Mouse (Mus musculus): ENCODE measurements at regions not wholly inside any gene's neighbourhood (a gene's known extent, or its start where the extent isn't known, plus 50 kb on each side); places are given as distances from the start of the nearest gene placed in this dataset.

- no peak overlapping the region for H3K4me3 ChIP-seq (replicated peaks)
- no peaks in the 10 kb centered on the region for H3K36me3 ChIP-seq (ENCODE audit: control insufficient read depth)
- TF ChIP-seq GATA1 (IDR thresholded peaks at IDR 0.05; ENCODE audit: low read length) (no peak), TAL1 (IDR thresholded peaks at IDR 0.05; ENCODE audit: low read length) (no peak)
- H3K4me1 ChIP-seq (ENCODE audit: control insufficient read depth): no peaks in the 10 kb centered on the region
- H3K27me3 ChIP-seq (ENCODE audit: control insufficient read depth): no peaks in the 10 kb centered on the region
- peaks cover 4% of the 10 kb centered on the region; the same call in 1 of the 2 replicates for H3K9me3 ChIP-seq (ENCODE audit: control insufficient read depth, low read length)
Measured at GRCm38 (mm10) chr17:88168262-88169096, 103.4 kb upstream of the Fbxo11 start.

- H3K4me3 ChIP-seq (replicated peaks): no peak overlapping the region
- peaks cover 1% of the 10 kb centered on the region; the same call in 1 of the 2 replicates for H3K9me3 ChIP-seq (ENCODE audit: control insufficient read depth, low read length)
- no peaks in the 10 kb centered on the region for H3K36me3 ChIP-seq (ENCODE audit: control insufficient read depth)
- TF ChIP-seq GATA1 (IDR thresholded peaks at IDR 0.05; ENCODE audit: low read length): no peak
- TF ChIP-seq TAL1 (IDR thresholded peaks at IDR 0.05; ENCODE audit: low read length): no peak
- H3K27me3 ChIP-seq (ENCODE audit: control insufficient read depth): no peaks in the 10 kb centered on the region
- H3K4me1 ChIP-seq (ENCODE audit: control insufficient read depth): no peaks in the 10 kb centered on the region
Measured at GRCm38 (mm10) chr17:88171606-88172005, 106.5 kb upstream of the Fbxo11 start.

DNA sequence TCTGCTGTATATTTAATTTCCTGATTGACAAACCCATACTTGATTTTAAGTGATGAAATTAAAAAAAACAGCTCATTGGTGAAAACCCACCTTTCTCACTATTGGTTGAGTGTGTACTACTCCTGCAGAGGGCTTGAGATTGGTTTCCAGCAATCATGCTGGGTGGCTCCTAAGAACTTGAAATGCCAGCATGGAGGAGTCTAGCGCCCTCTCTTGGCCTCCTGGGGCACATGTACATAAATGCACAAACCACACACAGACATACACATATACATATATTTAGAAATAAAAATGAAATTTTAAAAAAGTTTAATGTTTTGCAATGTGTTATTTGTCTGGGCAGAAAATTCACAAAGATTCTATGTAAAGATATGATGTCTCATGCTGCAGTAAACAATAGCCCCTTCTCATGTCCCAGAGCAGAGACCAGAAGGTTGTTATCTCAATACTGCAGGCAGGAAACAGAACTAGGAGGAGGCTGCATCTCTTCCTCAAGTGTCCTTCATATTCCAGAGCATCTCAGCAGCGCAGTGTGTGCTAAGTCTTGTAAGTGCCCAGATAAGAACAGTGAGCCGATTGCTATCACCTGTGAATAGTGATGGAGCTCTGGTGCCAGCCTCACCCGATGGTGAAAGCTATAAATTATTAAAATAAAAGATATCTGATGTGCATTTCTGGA lies 108.4 kb upstream of the Fbxo11 start:
- H3K9me3 ChIP-seq (ENCODE audit: control insufficient read depth, low read length): no peaks in the 10 kb centered on the region; the same call in 1 of the 2 replicates
- TF ChIP-seq GATA1 (IDR thresholded peaks at IDR 0.05; ENCODE audit: low read length) (no peak), TAL1 (IDR thresholded peaks at IDR 0.05; ENCODE audit: low read length) (no peak)
- no peaks in the 10 kb centered on the region for H3K27me3 ChIP-seq (ENCODE audit: control insufficient read depth)
- no peaks in the 10 kb centered on the region for H3K36me3 ChIP-seq (ENCODE audit: control insufficient read depth)
- no peak overlapping the region for H3K4me3 ChIP-seq (replicated peaks)
- H3K4me1 ChIP-seq (ENCODE audit: control insufficient read depth): no peaks in the 10 kb centered on the region

DNA sequence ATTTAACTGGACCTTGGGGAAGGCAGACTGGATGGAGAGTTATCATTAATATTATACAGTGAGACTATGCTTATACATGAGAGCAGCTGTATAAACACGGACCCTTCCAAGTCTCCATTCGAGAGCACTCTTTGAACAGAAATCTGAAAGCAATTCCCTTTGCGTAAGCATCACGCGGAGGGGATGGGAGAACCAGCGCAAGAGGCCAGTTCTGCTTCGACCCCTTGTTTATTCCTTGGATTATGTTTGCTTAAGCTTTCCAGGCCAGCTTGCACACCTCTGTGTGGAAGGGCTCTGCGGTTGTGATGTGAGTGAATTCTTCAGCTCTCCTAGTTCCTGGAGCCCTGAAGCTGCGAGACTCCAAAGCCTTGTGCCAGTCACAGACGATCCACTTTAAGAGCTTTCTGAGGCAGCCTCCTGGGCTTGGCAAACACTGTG lies 109.2 kb upstream of the Fbxo11 start:
- TF ChIP-seq TAL1 (IDR thresholded peaks at IDR 0.05; ENCODE audit: low read length) (no peak), GATA1 (IDR thresholded peaks at IDR 0.05; ENCODE audit: low read length) (no peak)
- Histone ChIP-seq H3K36me3 (ENCODE audit: control insufficient read depth) (no peaks in the 10 kb centered on the region), H3K4me3 (replicated peaks) (no peak overlapping the region), H3K27me3 (ENCODE audit: control insufficient read depth) (no peaks in the 10 kb centered on the region), H3K9me3 (ENCODE audit: control insufficient read depth, low read length) (no peaks in the 10 kb centered on the region; the same call in 1 of the 2 replicates), H3K4me1 (ENCODE audit: control insufficient read depth) (no peaks in the 10 kb centered on the region)

GRCm38 (mm10) chr17:88175951-88176623 lies 111.0 kb upstream of the Fbxo11 start:
- Histone ChIP-seq H3K36me3 (ENCODE audit: control insufficient read depth) (no peaks in the 10 kb centered on the region), H3K4me1 (ENCODE audit: control insufficient read depth) (no peaks in the 10 kb centered on the region), H3K27me3 (ENCODE audit: control insufficient read depth) (no peaks in the 10 kb centered on the region), H3K9me3 (ENCODE audit: control insufficient read depth, low read length) (no peaks in the 10 kb centered on the region; the same call in 1 of the 2 replicates), H3K4me3 (replicated peaks) (no peak overlapping the region)
- no peak for TF ChIP-seq TAL1 (IDR thresholded peaks at IDR 0.05; ENCODE audit: low read length)
- no peak for TF ChIP-seq GATA1 (IDR thresholded peaks at IDR 0.05; ENCODE audit: low read length)

DNA sequence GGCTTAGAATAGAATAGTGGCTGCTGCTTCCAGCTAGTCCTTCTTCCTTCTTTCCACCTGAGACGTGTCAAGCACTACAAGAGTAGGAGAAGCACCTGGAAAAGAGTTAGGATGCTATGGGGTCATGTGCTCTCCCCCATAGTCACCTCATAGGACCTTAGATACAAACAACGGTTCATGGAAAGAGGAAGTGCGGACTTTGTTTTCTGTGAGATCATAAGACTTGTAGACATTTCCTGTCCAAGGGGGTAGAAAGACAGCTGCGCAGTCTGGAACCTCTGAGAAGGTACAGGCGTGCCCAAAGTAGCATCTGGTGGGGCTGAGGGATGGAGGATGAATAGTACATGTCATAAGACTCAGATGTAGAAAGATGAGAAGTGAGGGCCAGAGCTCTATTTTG lies 125.6 kb upstream of the Fbxo11 start:
- no peaks in the 10 kb centered on the region for H3K9me3 ChIP-seq (ENCODE audit: control insufficient read depth, low read length)

DNA sequence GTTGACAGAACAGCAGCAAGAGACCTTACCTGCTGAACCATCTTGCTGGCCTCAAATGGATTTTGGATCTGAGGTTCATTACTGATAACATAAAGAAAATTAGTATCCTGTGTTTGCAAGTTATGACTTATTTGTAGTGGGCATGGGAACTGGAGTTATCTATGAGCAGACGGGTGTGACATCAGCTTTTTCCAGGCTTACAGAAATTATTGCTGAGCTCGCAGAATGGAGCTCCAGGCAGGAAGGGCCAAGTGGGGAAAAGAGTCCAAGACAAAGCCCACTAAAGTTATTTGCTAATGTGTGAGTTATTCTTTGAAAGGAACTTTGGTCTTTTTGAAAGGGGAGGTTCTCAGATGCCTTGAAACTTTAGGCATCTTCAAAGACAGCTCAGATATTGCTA lies 126.4 kb upstream of the Fbxo11 start:
- no peaks in the 10 kb centered on the region for H3K36me3 ChIP-seq (ENCODE audit: control insufficient read depth)
- TF ChIP-seq TAL1 (IDR thresholded peaks at IDR 0.05; ENCODE audit: low read length): no peak
- TF ChIP-seq GATA1 (IDR thresholded peaks at IDR 0.05; ENCODE audit: low read length): no peak
- H3K27me3 ChIP-seq (ENCODE audit: control insufficient read depth): no peaks in the 10 kb centered on the region
- no peaks in the 10 kb centered on the region for H3K4me1 ChIP-seq (ENCODE audit: control insufficient read depth)
- H3K4me3 ChIP-seq (replicated peaks): no peak overlapping the region
- no peaks in the 10 kb centered on the region for H3K9me3 ChIP-seq (ENCODE audit: control insufficient read depth, low read length)

More for the DNA sequence above, 125.6 kb upstream of the Fbxo11 start:
- Histone ChIP-seq H3K4me1 (ENCODE audit: control insufficient read depth) (no peaks in the 10 kb centered on the region), H3K36me3 (ENCODE audit: control insufficient read depth) (no peaks in the 10 kb centered on the region), H3K4me3 (replicated peaks) (no peak overlapping the region), H3K27me3 (ENCODE audit: control insufficient read depth) (no peaks in the 10 kb centered on the region)
- TF ChIP-seq TAL1 (IDR thresholded peaks at IDR 0.05; ENCODE audit: low read length) (no peak), GATA1 (IDR thresholded peaks at IDR 0.05; ENCODE audit: low read length) (no peak)

GRCm38 (mm10) chr17:88191930-88192807 lies 127.1 kb upstream of the Fbxo11 start:
- H3K4me1 ChIP-seq (ENCODE audit: control insufficient read depth): no peaks in the 10 kb centered on the region
- TF ChIP-seq TAL1 (IDR thresholded peaks at IDR 0.05; ENCODE audit: low read length) (no peak), GATA1 (IDR thresholded peaks at IDR 0.05; ENCODE audit: low read length) (no peak)
- H3K9me3 ChIP-seq (ENCODE audit: control insufficient read depth, low read length): no peaks in the 10 kb centered on the region

More at GRCm38 (mm10) chr17:88191930-88192807, 127.1 kb upstream of the Fbxo11 start:
- no peak overlapping the region for H3K4me3 ChIP-seq (replicated peaks)
- no peaks in the 10 kb centered on the region for H3K27me3 ChIP-seq (ENCODE audit: control insufficient read depth)
- H3K36me3 ChIP-seq (ENCODE audit: control insufficient read depth): no peaks in the 10 kb centered on the region
